Mouse (Mus musculus): ENCODE measurements at regions not wholly inside any gene's neighbourhood (a gene's known extent, or its start where the extent isn't known, plus 50 kb on each side); places are given as distances from the start of the nearest gene placed in this dataset.

GRCm38 (mm10) chr5:4597471-4597870 is 160.4 kb downstream of the Fzd1 start:
- Histone ChIP-seq H3K4me3 (ENCODE audit: control insufficient read depth, low read depth, low read length) (no peak overlapping the region), H3K4me1 (ENCODE audit: control insufficient read depth, insufficient read depth, low read length) (no peaks in the 10 kb centered on the region), H3K27ac (ENCODE audit: control insufficient read depth, insufficient read depth, low read depth, low read length) (no peak overlapping the region), H3K36me3 (ENCODE audit: control insufficient read depth, insufficient read depth, low read length) (no peaks in the 10 kb centered on the region), H3K27me3 (ENCODE audit: control insufficient read depth, insufficient read depth, low read length) (no peaks in the 10 kb centered on the region)
- no peak for TF ChIP-seq POLR2A (IDR thresholded peaks at IDR 0.05; ENCODE audit: control insufficient read depth, low read depth, low read length)
- TF ChIP-seq CTCF (IDR thresholded peaks at IDR 0.05; ENCODE audit: control insufficient read depth, insufficient read depth, insufficient replicate concordance, low read depth, low read length) = no peak

- H3K27ac ChIP-seq (ENCODE audit: control insufficient read depth, insufficient read depth, low read depth, low read length) = no peak overlapping the region
- H3K4me3 ChIP-seq (ENCODE audit: control insufficient read depth, low read depth, low read length) = no peak overlapping the region
- H3K27me3 ChIP-seq (ENCODE audit: control insufficient read depth, insufficient read depth, low read length) = no peaks in the 10 kb centered on the region
- TF ChIP-seq POLR2A (IDR thresholded peaks at IDR 0.05; ENCODE audit: control insufficient read depth, low read depth, low read length) (no peak), CTCF (IDR thresholded peaks at IDR 0.05; ENCODE audit: control insufficient read depth, insufficient read depth, insufficient replicate concordance, low read depth, low read length) (no peak)
- no peaks in the 10 kb centered on the region for H3K36me3 ChIP-seq (ENCODE audit: control insufficient read depth, insufficient read depth, low read length)
- H3K4me1 ChIP-seq (ENCODE audit: control insufficient read depth, insufficient read depth, low read length) = no peaks in the 10 kb centered on the region
Measured at GRCm38 (mm10) chr5:4595010-4595409, 162.8 kb downstream of the Fzd1 start.

- Histone ChIP-seq H3K36me3 (ENCODE audit: control insufficient read depth, insufficient read depth, low read length) (no peaks in the 10 kb centered on the region), H3K4me1 (ENCODE audit: control insufficient read depth, insufficient read depth, low read length) (no peaks in the 10 kb centered on the region), H3K27me3 (ENCODE audit: control insufficient read depth, insufficient read depth, low read length) (no peaks in the 10 kb centered on the region), H3K27ac (ENCODE audit: control insufficient read depth, insufficient read depth, low read depth, low read length) (no peak overlapping the region), H3K4me3 (ENCODE audit: control insufficient read depth, low read depth, low read length) (no peak overlapping the region)
- TF ChIP-seq POLR2A (IDR thresholded peaks at IDR 0.05; ENCODE audit: control insufficient read depth, low read depth, low read length) (no peak), CTCF (IDR thresholded peaks at IDR 0.05; ENCODE audit: control insufficient read depth, insufficient read depth, insufficient replicate concordance, low read depth, low read length) (no peak)
Measured at GRCm38 (mm10) chr5:4594562-4594961, 163.3 kb downstream of the Fzd1 start.

- TF ChIP-seq POLR2A (IDR thresholded peaks at IDR 0.05; ENCODE audit: control insufficient read depth, low read depth, low read length) (no peak), CTCF (IDR thresholded peaks at IDR 0.05; ENCODE audit: control insufficient read depth, insufficient read depth, insufficient replicate concordance, low read depth, low read length) (no peak)
- H3K27me3 ChIP-seq (ENCODE audit: control insufficient read depth, insufficient read depth, low read length) = no peaks in the 10 kb centered on the region
- no peak overlapping the region for H3K4me3 ChIP-seq (ENCODE audit: control insufficient read depth, low read depth, low read length)
- H3K27ac ChIP-seq (ENCODE audit: control insufficient read depth, insufficient read depth, low read depth, low read length) = no peak overlapping the region
- H3K4me1 ChIP-seq (ENCODE audit: control insufficient read depth, insufficient read depth, low read length) = no peaks in the 10 kb centered on the region
- no peaks in the 10 kb centered on the region for H3K36me3 ChIP-seq (ENCODE audit: control insufficient read depth, insufficient read depth, low read length)
Measured at GRCm38 (mm10) chr5:4593638-4594381, 164.0 kb downstream of the Fzd1 start.

DNA sequence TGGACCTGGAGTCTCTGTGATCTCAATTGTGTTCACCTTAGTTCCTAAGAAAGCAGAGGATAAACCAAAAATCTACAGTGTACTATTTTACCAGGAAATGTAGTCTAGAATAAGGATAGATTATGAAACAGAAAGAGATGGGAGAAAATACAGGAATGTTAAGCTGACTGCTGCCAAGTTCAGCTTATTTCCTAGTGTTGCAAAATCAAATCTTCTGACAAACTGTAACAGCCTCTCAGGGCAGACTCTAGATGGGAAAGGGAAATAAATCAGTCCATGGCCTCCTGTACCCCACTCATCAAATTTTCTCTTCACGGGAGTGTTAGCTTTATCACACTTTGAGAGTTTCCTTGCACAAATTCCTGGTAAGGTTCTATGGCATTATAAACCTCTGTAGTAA is 166.1 kb downstream of the Fzd1 start:
- TF ChIP-seq POLR2A (IDR thresholded peaks at IDR 0.05; ENCODE audit: control insufficient read depth, low read depth, low read length) (no peak), CTCF (IDR thresholded peaks at IDR 0.05; ENCODE audit: control insufficient read depth, insufficient read depth, insufficient replicate concordance, low read depth, low read length) (no peak)
- H3K36me3 ChIP-seq (ENCODE audit: control insufficient read depth, insufficient read depth, low read length) = no peaks in the 10 kb centered on the region
- no peaks in the 10 kb centered on the region for H3K4me1 ChIP-seq (ENCODE audit: control insufficient read depth, insufficient read depth, low read length)
- H3K27me3 ChIP-seq (ENCODE audit: control insufficient read depth, insufficient read depth, low read length) = no peaks in the 10 kb centered on the region
- no peak overlapping the region for H3K27ac ChIP-seq (ENCODE audit: control insufficient read depth, insufficient read depth, low read depth, low read length)
- H3K4me3 ChIP-seq (ENCODE audit: control insufficient read depth, low read depth, low read length) = no peak overlapping the region

GRCm38 (mm10) chr5:4582702-4583475 is 174.9 kb downstream of the Fzd1 start:
- no peak for TF ChIP-seq CTCF (IDR thresholded peaks at IDR 0.05; ENCODE audit: control insufficient read depth, insufficient read depth, insufficient replicate concordance, low read depth, low read length)
- H3K27ac ChIP-seq (ENCODE audit: control insufficient read depth, insufficient read depth, low read depth, low read length) = no peak overlapping the region
- no peak overlapping the region for H3K4me3 ChIP-seq (ENCODE audit: control insufficient read depth, low read depth, low read length)
- no peaks in the 10 kb centered on the region for H3K36me3 ChIP-seq (ENCODE audit: control insufficient read depth, insufficient read depth, low read length)
- H3K27me3 ChIP-seq (ENCODE audit: control insufficient read depth, insufficient read depth, low read length) = no peaks in the 10 kb centered on the region
- H3K4me1 ChIP-seq (ENCODE audit: control insufficient read depth, insufficient read depth, low read length) = no peaks in the 10 kb centered on the region

GRCm38 (mm10) chr5:4580185-4580839 is 177.5 kb downstream of the Fzd1 start:
- no peaks in the 10 kb centered on the region for H3K4me1 ChIP-seq (ENCODE audit: control insufficient read depth, insufficient read depth, low read length)

More at GRCm38 (mm10) chr5:4580185-4580839, 177.5 kb downstream of the Fzd1 start:
- H3K27ac ChIP-seq (ENCODE audit: control insufficient read depth, insufficient read depth, low read depth, low read length) = no peak overlapping the region
- H3K27me3 ChIP-seq (ENCODE audit: control insufficient read depth, insufficient read depth, low read length) = no peaks in the 10 kb centered on the region
- H3K4me3 ChIP-seq (ENCODE audit: control insufficient read depth, low read depth, low read length) = no peak overlapping the region
- no peaks in the 10 kb centered on the region for H3K36me3 ChIP-seq (ENCODE audit: control insufficient read depth, insufficient read depth, low read length)
- TF ChIP-seq CTCF (IDR thresholded peaks at IDR 0.05; ENCODE audit: control insufficient read depth, insufficient read depth, insufficient replicate concordance, low read depth, low read length) = no peak
- no peak for TF ChIP-seq POLR2A (IDR thresholded peaks at IDR 0.05; ENCODE audit: control insufficient read depth, low read depth, low read length)
